Mouse (Mus musculus): ENCODE data around the gene Ret.

Gene Ret

GRCm38 (mm10) chr6:118173975-118174328 lies 23.6 kb downstream of the Ret start:
- DNase-seq (ENCODE audit: low spot score in 2 of 2), result no peak

DNA sequence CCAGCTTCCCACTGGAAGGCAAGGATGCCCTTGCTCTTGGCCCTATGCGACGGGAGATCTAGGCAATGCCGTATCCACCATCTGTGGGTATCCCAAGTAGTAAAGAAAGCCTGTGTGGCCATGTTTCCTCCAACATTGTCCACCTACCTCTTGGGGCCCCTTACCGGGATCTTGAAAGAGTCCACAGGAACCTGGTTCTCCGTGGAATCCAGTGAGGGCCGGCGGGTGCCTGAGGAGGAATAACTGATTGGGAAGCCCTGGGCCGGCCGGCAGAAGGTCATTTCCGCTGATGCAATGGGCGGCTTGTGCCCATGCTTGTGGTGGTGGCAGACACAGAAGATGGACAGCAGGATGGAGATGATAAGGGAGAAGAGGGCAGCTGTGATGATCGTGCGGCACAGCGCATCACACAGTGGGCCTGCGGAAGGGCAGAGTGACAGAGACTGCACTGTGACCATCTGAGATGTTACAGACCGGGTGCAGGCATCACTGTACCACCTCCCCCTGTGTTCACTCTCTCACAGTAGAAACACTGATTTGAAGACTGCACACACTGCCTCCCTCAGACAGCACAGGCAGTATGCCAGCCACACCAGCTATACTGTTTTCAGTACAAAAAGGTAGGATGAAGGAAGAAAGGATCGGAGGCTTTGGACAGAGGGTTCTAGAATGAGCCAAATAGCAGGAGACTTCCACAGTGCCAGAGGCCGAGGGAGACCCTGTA lies 24.1 kb downstream of the Ret start:
- DNase-seq (ENCODE audit: low spot score in 2 of 2), result no peak

DNA sequence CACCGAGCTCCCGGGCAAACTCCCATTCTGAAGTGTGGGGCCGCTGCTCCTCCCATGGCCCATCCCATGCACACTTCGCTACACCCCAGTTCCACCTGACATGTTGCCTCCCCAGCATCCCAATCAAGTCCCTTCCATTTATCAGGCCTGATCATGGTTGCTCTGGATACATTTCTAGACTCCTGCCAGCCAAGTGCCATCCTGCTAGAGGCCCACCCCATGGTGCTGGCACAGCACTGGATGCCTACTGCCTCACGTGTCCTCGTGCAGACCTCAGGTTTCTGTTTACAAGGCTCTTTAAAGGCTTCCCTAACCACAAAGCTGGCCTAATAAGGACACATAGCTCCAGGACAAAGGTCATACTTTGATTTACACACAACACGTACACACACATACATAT lies 26.1 kb downstream of the Ret start:
- DNase-seq (ENCODE audit: low spot score in 2 of 2), result no peak

GRCm38 (mm10) chr6:118168106-118168505 lies 29.4 kb downstream of the Ret start:
- no peak for DNase-seq (ENCODE audit: low spot score in 2 of 2)

DNA sequence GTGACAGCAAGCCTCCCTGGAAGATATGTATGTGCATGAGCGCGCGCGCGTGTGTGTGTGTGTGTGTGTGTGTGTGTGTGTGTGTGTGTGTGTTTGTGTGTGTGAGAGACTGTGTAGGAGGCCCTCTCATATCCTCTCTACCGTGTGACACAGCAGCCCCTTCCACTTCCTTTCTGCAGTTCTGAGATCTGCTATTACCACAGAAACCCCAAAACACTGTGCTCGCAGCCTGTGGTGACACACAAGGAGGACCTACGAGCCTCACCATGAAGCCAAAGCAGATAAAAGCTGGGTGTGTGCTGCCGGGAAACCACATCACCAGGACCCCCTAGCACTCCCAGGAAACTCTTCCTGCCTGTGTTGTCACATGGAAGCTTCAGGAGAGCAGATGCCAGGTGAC lies 30.5 kb downstream of the Ret start:
- DNase-seq (ENCODE audit: low spot score in 2 of 2), result no peak

GRCm38 (mm10) chr6:118165516-118165915 lies 32.0 kb downstream of the Ret start:
- DNase-seq (ENCODE audit: low spot score in 2 of 2), result no peak

- no peak for DNase-seq (ENCODE audit: low spot score in 2 of 2)
Measured at GRCm38 (mm10) chr6:118164691-118165090, 32.8 kb downstream of the Ret start.

- DNase-seq (ENCODE audit: low spot score in 2 of 2), result no peak
Measured at GRCm38 (mm10) chr6:118163086-118163485, 34.4 kb downstream of the Ret start.

DNA sequence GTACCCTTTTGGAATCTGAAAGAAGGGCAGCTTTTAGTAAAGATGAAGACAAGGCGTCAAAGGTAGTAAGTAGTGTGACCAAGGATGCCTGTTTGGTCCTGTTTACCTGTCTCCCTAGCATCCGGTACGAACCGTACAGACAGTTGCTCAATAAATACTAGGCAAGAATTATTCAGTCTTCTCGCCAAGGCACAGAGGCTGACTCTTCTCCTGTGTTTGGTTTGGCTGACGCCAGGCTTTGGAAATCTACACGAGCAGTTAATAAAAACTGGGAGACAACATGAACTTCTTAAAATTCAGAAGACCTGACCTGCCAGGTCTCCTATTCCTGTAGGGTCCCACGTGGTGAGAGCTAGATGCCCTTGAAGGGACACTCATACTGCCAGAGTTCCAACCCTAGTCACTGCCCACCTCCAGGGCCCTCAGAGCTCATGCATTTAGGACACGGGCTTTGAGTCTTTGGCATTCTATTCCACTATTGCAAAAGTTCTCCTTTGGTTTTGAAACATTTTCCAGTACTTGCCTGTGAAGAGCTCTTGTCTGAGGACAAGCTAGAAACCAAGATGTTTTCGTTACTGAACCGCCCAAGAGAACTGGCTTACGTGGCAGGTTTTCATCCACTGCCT lies 34.9 kb downstream of the Ret start:
- DNase-seq (ENCODE audit: low spot score in 2 of 2), result no peak

DNA sequence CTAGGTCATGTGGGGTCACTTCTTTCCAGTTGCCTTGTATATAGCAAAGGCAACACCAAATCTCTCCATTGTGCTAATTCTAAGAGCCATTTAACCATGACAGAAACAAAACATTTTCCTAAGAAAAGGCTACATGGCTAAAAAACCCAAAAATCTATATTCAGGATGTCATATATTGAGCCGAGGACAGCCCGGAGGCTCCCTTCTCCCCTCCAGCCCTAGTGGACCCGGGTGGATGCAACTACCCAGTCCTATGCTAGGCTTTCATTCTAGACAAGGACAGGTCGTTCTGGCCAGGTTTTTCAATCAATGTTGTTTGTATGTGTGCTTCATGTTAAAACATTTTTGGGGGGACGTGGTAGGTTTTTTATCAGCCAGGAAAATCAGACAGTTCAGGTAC lies 44.4 kb downstream of the Ret start:
- no peak for DNase-seq (ENCODE audit: low spot score in 2 of 2)

DNA sequence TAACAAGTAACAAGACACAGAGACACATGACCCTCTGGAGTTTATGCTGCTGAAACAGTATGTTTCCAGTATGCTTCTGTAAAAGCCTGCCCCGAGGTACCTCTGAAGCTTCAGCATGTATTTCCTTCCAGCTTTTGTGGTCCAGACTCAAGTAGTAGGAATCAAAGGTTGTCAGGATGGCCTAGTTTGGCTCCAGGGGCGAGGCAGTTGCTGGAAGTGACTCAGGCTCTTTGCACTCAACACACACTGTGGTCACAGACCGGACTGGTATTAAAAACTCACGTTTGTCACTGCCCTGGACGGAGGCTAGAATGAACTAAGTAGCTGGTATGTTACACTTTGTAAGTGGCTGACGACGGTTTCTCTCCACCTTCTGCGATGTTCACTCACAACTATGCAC lies 46.5 kb downstream of the Ret start:
- no peak for DNase-seq (ENCODE audit: low spot score in 2 of 2)

GRCm38 (mm10) chr6:118150538-118150937 lies 47.0 kb downstream of the Ret start:
- no peak for DNase-seq (ENCODE audit: low spot score in 2 of 2)

GRCm38 (mm10) chr6:118150128-118150527 lies 47.4 kb downstream of the Ret start:
- DNase-seq (ENCODE audit: low spot score in 2 of 2), result no peak

GRCm38 (mm10) chr6:118140961-118141360 lies 56.6 kb downstream of the Ret start:
- DNase-seq (ENCODE audit: low spot score in 2 of 2), result peak in 1 of 2 experiments; percentile 38

DNA sequence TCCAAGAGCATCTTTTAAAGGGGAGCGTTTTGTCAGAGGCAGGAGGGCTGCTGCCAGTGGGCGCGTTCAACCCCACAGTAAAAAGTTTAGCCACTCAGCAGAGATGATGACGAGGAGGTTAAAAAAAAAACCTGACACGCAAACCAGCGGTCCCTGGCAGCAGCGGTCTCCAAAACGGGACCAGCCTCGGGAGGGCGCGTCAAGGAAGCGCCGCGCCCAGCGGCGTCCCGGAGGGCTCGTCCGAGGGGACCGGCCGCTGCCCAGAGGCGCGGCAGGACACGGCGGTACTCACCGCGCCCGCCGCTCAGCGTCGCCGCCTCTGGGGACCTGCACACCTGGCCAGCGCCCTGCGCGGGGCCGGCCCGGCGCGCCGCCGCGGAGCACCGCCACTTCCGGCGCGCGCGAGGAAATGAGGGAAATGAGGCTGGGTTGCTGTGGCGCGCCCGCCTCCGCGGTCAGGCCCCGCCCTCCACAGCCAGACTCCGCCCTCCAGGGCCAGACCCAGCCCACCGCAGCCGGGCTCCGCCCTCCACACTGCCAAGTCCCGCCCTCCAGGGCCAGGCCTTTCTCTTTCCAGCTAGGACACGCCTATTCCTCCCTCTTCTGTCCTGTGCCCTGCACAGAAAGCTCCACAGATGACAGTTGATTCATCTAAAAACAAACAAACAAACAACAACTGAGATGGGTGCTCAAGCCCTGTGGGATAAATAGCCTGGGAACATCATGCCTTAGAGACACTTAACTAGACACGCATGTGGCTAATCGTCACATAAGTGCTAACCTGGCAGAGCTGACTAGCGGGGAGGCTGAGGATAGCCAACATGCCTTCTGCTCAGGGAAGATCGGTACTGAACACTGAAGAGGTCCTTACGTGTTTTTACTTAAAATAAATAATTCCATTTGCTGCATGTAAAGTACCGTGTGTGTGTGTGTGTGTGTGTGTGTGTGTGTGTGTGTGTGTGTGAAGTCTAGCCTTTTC lies 58.5 kb downstream of the Ret start, which contains the start of gene Csgalnact2:
Gene Csgalnact2, minus strand, starts transcription at position 410 of the 979 bp plus-strand sequence.
- peak; percentile 93 for DNase-seq (ENCODE audit: low spot score in 2 of 2)

- no peak for DNase-seq (ENCODE audit: low spot score in 2 of 2)
Measured at GRCm38 (mm10) chr6:118137148-118137547, 60.4 kb downstream of the Ret start.

DNA sequence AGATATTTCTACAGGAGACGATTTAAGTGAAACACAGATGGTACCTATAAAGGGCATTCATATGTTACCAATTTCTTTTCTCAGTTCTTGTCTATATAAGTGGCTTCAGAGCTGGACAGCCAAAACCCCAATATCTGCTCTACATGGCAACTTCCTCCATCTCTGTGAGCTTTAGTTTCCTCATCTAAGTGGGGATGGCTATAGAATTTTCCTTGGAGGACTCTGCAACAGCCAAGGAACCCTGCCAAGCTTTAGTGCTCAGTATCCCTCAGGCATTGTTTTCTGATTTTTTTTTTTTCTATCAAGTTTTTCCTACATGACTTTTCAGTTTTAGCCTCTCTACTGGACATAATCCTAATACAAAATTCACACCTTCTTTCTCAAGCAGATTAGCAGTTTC lies 63.1 kb downstream of the Ret start:
- DNase-seq (ENCODE audit: low spot score in 2 of 2), result no peak

- DNase-seq (ENCODE audit: low spot score in 2 of 2), result no peak
Measured at GRCm38 (mm10) chr6:118130022-118130421, 67.5 kb downstream of the Ret start.

DNA sequence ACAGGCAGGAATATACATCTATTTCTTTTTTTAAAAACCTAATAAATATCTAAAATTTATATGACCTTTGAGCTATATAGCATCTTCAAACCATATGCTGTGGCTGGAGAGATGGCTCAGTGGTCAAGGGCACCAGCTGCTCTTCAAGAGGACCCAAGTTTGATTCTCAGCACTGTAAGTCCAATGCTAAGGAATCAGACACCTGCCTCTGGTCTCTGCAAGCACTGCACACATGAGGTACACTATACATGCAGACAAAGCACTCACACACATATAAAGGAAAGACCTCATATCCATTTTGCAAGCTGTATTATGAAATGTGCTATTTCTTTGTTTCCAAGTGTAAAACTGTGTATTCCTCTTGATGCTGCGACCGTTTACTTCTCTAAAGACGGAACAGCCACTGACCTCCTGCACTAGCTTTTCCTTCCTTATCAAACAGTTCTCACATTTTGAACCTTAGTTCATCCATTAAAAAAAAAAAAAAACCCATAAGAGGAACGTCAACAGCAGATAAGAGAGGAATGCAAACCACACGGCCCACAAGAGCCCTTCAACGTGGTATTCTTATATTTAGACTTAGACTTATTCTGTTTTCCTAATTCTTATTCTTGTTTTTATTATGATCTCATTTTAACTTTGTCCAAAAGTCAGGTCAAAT lies 69.6 kb downstream of the Ret start:
- DNase-seq (ENCODE audit: low spot score in 2 of 2), result no peak

GRCm38 (mm10) chr6:118127198-118127597 lies 70.3 kb downstream of the Ret start:
- no peak for DNase-seq (ENCODE audit: low spot score in 2 of 2)

- no peak for DNase-seq (ENCODE audit: low spot score in 2 of 2)
Measured at GRCm38 (mm10) chr6:118126577-118126976, 70.9 kb downstream of the Ret start.

GRCm38 (mm10) chr6:118122767-118123166 lies 74.8 kb downstream of the Ret start:
- DNase-seq (ENCODE audit: low spot score in 2 of 2), result no peak

Measured in heart, adult 9 months (tissue).